Mouse (Mus musculus) lung, adult 2 months (tissue): ENCODE results near the gene Nat10.

Experiments
- CTCF ChIP-seq: fragments of 200-500 bp; IDR thresholded peaks from 2 replicates; pipeline ENCODE4 v1.5.1; 2011; ENCODE audit warnings: mild to moderate bottlenecking, low read length, control low read depth; ENCODE audit not compliant: insufficient read depth
- POLR2A ChIP-seq: fragments of 200-500 bp; IDR thresholded peaks from 2 replicates; pipeline ENCODE4 v1.6.1; 2011; ENCODE audit warnings: low read depth, mild to moderate bottlenecking, control low read depth, low read length, borderline replicate concordance; ENCODE audit errors: extremely low read depth

DNA sequence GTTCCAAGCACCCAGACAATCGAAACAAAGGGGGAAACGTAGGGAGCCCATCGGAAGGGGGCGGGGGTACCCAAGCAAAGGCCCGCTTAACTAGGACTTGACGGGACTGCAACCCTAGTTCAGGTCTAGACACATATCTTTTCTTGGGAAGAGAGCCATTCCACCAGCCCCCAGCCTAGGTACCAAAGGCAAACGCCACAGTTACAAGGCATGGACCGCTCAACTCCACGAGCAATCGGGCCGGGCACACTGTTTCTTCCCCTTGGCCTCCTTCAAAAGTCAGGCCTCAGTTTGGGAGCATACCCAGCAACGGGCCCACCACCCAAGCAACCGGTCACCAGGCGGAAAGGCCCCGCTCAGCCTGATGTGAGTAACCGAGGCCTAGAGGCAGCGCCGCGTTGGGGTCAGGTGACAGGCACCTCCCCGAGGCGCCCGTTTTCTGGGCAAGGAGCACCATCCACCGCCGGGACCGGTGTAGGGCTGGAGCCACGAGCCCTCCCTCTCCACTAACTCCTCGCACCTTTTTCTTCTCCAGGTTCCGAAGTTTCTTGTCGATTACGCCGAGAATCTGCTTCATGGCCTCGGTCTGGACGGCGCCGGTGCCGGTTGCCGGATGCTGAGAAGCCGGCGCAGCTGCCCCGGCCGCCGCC, 35.3 kb upstream of the Nat10 start:
- TF ChIP-seq CTCF (no peak), POLR2A (no peak)
